Mouse (Mus musculus) heart, embryonic 10.5 days (tissue): ENCODE results near the gene Ttll5. TPM values are rescaled to one million over a fixed set of nuclear protein-coding genes. Genes with fewer than 3 reads are reported as not detected.

ENCODE experiments used
- DNase-seq: peaks from one replicate; pipeline ENCODE4 v3.0.0-alpha.2; 2017; ENCODE audit warnings: low spot score
- H3K27ac ChIP-seq: fragments of 300-500 bp; sonication (generic); 2 replicates; pipeline ENCODE4 v1.5.1; 2016; ENCODE audit warnings: mild to moderate bottlenecking
- H3K27me3 ChIP-seq: fragments of 300-500 bp; sonication (generic); 2 replicates; pipeline ENCODE4 v1.6.1; 2016; ENCODE audit warnings: mild to moderate bottlenecking; ENCODE audit not compliant: poor library complexity, insufficient read depth, severe bottlenecking
- H3K36me3 ChIP-seq: fragments of 300-500 bp; sonication (generic); 2 replicates; pipeline ENCODE4 v1.6.1; 2016; ENCODE audit warnings: mild to moderate bottlenecking, moderate library complexity
- H3K4me1 ChIP-seq: fragments of 300-500 bp; sonication (generic); 2 replicates; pipeline ENCODE4 v1.6.1; 2016; ENCODE audit warnings: mild to moderate bottlenecking
- H3K4me3 ChIP-seq: fragments of 300-500 bp; sonication (generic); 2 replicates; pipeline ENCODE4 v1.5.1; 2016; ENCODE audit warnings: mild to moderate bottlenecking, moderate library complexity
- H3K9me3 ChIP-seq: fragments of 300-500 bp; sonication (generic); 2 replicates; pipeline ENCODE4 v1.6.1; 2016; ENCODE audit warnings: mild to moderate bottlenecking, moderate library complexity
- WGBS: fragments of 180-500 bp; shearing (Covaris S2); methylation state at CpG from one replicate; pipeline ENCODE4 v1.1.7; 2016; 5-methylcytosine and 5-hydroxymethylcytosine counted together
- polyA plus RNA-seq: library from polyadenylated mRNA; unstranded; fragments of >200 nt; fragmentation: Nextera tagmentation; extraction: Ambion mirVana; gene quantifications from 2 replicates; pipeline ENCODE4 v1.2.1, GENCODE M21; 2016

The Ttll5 gene
- polyA plus RNA-seq, 1 experiment from 2014 or later = 14.9 TPM

DNA sequence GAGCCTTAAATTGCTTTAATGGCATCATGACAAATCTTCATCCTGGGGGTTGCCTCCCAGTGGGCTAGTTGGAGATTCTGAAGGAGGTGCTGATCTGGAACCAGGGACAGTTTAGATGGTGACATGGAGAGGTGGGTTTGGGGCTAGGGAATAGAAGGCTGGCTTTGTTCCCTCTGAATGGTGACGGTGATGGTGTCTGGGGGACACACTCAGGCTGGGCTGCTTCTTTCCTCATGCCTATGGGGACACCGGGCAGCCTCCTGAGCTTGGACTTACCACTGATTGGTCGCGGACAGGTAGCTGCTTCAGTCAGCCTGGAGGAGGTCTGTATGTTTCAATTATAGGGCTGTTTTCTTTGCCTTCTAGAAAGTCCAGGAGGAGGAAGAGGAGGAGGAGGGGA is 12.8 kb upstream of the Ttll5 start:
- H3K4me3 ChIP-seq = no peak overlapping the region
- H3K27ac ChIP-seq = no peak overlapping the region
- 88% methylated on average over 4 of the region's 4 CpGs for WGBS
- no peak for DNase-seq
- peaks cover 42% of the 10 kb centered on the region for H3K4me1 ChIP-seq
- peaks cover 48% of the 10 kb centered on the region for H3K36me3 ChIP-seq
- H3K27me3 ChIP-seq = no peaks in the 10 kb centered on the region
- H3K9me3 ChIP-seq = no peaks in the 10 kb centered on the region

DNA sequence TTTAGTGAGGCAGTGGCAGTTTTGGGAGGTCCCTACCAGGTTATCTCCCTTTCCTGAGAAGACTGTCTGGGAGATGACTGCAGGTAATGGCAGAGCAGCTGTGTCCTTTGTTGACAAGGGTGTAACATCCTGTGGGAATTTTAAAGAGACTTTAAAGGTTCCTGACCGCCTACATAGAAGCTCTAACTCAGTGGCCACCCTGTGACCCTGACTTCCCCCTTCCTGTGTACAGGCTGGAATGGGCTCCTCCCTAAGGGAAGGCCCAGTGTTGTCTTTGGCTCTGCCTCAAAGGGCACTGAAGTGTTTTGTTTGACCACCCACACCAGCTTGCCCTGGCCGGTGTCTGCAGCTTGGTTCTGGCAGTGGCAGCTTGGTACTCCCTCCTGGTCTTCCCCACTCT is 10.9 kb upstream of the Ttll5 start:
- peak overlapping the region; percentile 53; the same call in 1 of the 2 replicates for H3K27ac ChIP-seq
- peak; percentile 80 for DNase-seq
- WGBS = 63% methylated on average over 2 of the region's 2 CpGs
- no peak overlapping the region for H3K4me3 ChIP-seq
- H3K9me3 ChIP-seq = no peaks in the 10 kb centered on the region
- H3K4me1 ChIP-seq = peaks cover 53% of the 10 kb centered on the region
- H3K36me3 ChIP-seq = peaks cover 63% of the 10 kb centered on the region
- H3K27me3 ChIP-seq = no peaks in the 10 kb centered on the region

DNA sequence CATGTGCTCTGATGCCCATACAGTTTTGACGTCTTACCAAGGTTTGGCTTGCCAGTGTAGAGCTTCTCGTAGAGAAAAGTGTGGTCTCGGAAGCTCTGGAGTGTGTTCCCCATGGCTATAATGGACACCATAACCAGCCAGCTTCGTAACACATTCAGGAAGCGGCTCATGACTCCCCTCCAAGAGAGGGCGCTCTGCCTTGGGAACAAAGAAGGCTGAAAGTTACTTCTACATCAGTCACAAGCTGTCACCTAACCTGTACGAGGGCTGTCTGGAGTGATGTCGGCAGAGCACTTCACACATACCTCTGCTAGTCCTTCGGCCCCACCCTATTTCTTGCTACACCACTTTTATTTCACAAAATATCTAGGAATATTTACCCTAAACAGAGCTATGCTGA is 2.4 kb upstream of the Ttll5 start:
- no peaks in the 10 kb centered on the region for H3K27me3 ChIP-seq
- no peaks in the 10 kb centered on the region for H3K9me3 ChIP-seq
- peaks cover 56% of the 10 kb centered on the region for H3K4me1 ChIP-seq
- H3K4me3 ChIP-seq = no peak overlapping the region
- WGBS = 82% methylated on average over 9 of the region's 9 CpGs
- no peak for DNase-seq
- no peak overlapping the region for H3K27ac ChIP-seq
- H3K36me3 ChIP-seq = peaks cover 43% of the 10 kb centered on the region

DNA sequence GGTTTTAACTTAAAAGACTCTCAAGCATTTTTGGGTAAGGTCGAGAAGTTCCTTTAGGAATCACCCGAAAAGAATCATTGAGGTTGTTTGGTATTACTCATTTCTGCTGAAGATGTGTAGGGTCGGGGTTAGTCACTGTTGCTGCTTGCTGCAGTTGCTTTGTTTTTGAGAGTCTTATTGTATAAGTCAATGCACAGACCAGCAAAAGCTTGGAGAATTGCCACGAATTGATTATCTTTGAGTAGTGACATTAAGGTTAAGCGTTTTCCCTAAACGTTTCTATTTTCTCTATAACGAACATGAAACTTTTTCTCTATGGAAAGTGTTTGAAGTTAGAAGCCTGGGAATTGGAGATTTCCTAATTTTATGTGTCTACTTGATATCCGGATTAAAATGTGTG is 902 bp downstream of the Ttll5 start:
- H3K27me3 ChIP-seq = no peaks in the 10 kb centered on the region
- WGBS = 12% methylated on average over 8 of the region's 8 CpGs
- DNase-seq = no peak

DNA sequence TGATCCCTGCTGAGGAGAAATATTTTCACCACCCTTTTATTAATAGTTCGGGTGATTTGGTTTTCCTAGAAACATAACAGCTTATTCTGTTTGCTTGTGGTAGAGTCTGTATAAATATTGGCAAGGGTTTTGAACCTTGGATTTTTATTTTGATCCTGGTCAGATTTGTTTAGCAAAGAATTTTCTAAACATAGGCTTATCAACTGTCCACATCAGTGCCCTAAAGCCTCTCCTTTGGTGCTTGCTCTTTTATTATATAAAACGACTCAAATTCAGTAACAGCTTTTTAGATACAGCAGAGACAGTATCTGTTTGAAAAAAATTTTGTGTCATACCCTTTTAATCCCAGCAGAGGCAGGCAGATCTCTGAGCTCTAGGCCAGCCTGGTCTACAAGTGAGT is 1.4 kb downstream of the Ttll5 start:
- peaks cover 54% of the 10 kb centered on the region for H3K36me3 ChIP-seq
- no peaks in the 10 kb centered on the region for H3K27me3 ChIP-seq
- H3K27ac ChIP-seq = no peak overlapping the region
- H3K9me3 ChIP-seq = no peaks in the 10 kb centered on the region
- DNase-seq = no peak
- peaks cover 28% of the 10 kb centered on the region for H3K4me1 ChIP-seq
- WGBS = 78% methylated on average over 2 of the region's 2 CpGs
- H3K4me3 ChIP-seq = peak overlapping the region; percentile 91

More for the DNA sequence above, 902 bp downstream of the Ttll5 start:
- H3K4me1 ChIP-seq = peaks cover 28% of the 10 kb centered on the region
- peak overlapping the region; percentile 91 for H3K4me3 ChIP-seq
- peak overlapping the region; percentile 97 for H3K27ac ChIP-seq
- H3K36me3 ChIP-seq = peaks cover 50% of the 10 kb centered on the region
- H3K9me3 ChIP-seq = no peaks in the 10 kb centered on the region

DNA sequence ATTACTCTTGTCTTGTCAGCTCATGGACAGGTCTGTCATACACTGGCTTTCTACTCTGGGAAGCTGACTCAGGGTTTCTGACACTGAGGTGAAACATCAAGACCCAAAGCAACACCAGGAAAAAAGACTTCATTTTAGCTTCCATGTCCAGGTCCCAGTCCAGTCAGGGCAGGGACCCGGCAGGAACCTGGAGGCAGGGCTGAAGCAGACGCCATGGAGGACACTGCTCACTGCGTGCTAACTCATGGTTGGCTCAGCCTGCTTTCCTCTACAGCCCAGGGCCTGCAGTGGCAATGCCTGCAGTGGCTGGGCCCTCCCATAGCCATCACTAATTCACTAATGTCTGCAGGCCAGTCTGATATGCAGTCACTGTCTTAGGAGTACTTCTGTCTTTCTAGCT is 4.4 kb downstream of the Ttll5 start:
- DNase-seq = peak; percentile 68
- Histone ChIP-seq H3K36me3 (peaks cover 65% of the 10 kb centered on the region), H3K27ac (no peak overlapping the region), H3K9me3 (no peaks in the 10 kb centered on the region), H3K27me3 (no peaks in the 10 kb centered on the region), H3K4me3 (no peak overlapping the region), H3K4me1 (peaks cover 8% of the 10 kb centered on the region)
- WGBS = 94% methylated on average over 3 of the region's 3 CpGs

DNA sequence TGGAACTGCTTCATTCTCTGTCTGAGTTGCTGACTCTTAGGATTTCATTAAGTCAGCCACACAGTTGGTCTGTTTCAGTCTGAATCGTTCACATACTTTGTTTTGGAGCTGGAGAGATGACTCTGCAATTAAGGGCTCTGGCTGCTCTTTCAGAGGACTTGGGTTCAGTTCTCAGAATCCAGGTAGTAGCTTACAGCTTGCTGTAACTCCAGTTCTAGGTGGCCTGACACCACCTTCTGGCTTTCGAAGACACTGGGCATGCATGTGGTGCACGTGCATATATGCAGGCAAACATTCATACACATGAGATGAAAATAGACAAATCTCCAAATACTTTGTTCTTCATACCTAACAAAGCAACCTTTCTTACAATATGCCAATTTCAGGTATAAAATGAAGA is 5.4 kb downstream of the Ttll5 start:
- Histone ChIP-seq H3K4me3 (no peak overlapping the region), H3K4me1 (peaks cover 6% of the 10 kb centered on the region; the same call in 1 of the 2 replicates), H3K36me3 (peaks cover 70% of the 10 kb centered on the region), H3K9me3 (no peaks in the 10 kb centered on the region), H3K27me3 (no peaks in the 10 kb centered on the region), H3K27ac (no peak overlapping the region)
- DNase-seq = peak; percentile 59
- WGBS = 90% methylated on average over 3 of the region's 3 CpGs

DNA sequence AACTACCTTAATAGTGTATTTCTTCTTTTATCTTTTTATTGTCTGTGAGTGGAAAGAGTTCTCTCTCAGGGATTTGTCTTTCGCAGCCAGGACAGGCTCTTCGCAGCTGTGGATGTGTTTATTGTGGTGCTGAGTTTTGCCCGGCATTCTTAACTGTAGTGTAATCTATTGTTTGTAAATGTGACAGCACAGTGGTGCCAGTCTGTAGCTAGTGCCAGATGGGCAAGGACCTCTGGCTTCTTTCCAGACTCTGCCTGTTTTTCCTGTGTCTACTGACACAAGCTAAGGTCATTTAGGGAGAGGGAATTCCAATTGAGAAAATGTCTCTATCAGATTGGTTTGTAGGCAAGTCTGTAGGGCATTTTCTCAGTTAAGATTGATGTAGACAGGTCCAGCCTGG is 6.2 kb downstream of the Ttll5 start:
- H3K9me3 ChIP-seq = no peaks in the 10 kb centered on the region
- peaks cover 2% of the 10 kb centered on the region; the same call in 1 of the 2 replicates for H3K4me1 ChIP-seq
- no peak overlapping the region for H3K4me3 ChIP-seq
- H3K36me3 ChIP-seq = peaks cover 70% of the 10 kb centered on the region
- H3K27me3 ChIP-seq = no peaks in the 10 kb centered on the region
- no peak overlapping the region for H3K27ac ChIP-seq
- DNase-seq = peak; percentile 33
- WGBS = 89% methylated on average over 3 of the region's 3 CpGs

DNA sequence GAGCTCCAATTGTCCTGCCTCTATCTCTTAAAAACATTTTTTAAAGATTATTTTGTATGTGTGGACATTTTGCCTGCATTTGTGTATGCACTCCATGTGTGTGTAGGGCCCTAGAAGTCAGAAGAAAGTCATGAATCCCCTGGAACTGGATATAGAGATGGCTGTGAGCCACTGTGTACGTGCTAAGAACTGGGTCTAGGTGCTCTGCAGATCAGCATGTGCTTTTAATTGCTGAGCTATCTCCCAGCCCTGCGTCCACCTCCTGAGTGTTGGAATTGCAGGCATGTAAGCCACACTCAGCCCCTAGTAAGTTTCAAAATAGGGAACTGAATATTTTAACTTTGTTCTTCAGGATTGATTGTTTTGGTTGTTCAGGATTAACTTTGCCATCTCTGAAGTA is 10.1 kb downstream of the Ttll5 start:
- Histone ChIP-seq H3K27me3 (no peaks in the 10 kb centered on the region), H3K4me1 (no peaks in the 10 kb centered on the region), H3K27ac (no peak overlapping the region), H3K4me3 (no peak overlapping the region), H3K36me3 (peaks cover 41% of the 10 kb centered on the region), H3K9me3 (no peaks in the 10 kb centered on the region)
- no peak for DNase-seq
- 73% methylated on average over 2 of the region's 2 CpGs for WGBS

DNA sequence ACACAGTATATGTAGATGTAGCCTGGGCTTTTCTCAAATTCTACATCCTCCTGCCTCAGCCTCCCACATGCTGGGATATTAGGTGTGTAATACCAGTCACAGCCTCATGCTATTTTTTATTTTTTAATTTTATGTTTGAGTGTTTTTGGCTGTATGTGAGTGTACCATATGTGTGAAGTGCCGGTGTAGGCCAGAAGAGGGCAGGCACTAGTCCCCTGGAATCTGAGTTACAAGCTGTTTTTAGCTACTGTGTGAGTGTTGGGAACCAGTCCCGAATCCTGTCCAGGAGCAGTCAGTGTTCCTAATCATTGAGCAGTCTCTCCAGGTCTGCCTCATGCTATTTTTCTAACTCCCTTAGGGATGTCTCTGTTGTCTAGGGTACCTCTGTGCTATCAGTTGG is 13.3 kb downstream of the Ttll5 start:
- Histone ChIP-seq H3K4me1 (peaks cover 8% of the 10 kb centered on the region), H3K9me3 (no peaks in the 10 kb centered on the region), H3K27ac (no peak overlapping the region), H3K36me3 (peaks cover 16% of the 10 kb centered on the region; the same call in 1 of the 2 replicates), H3K4me3 (no peak overlapping the region), H3K27me3 (no peaks in the 10 kb centered on the region)
- WGBS = 85% methylated on average over 2 of the region's 2 CpGs
- DNase-seq = no peak

DNA sequence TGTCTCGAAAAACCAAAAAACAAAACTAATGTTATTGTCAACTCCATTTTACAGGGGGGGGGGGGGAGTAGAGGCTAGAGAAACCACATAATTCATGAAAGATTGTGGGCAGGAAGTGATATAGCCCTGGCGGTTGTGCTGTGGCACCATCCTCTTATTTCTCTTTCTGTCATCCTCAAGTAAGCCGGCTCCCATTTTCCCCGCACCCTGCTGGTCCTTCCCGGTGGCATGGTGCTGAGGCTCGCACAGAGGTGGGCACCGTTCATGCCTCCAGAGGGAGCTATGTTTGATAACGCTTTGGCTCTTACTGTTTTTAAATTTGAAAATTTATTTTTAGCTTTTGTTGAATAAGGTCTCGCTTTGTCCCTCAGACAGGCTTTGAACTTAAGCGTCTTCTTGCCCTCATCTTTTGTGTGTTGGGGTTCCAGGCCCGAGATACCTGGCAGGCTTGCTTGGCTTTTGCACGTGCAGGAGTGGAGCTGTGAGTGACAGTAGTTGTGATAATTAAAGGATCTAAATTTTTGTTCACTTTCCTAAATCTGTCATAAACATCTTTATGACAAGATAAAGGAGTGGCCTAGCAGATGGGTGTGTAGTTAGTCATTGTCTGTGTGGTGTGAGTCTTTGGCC is 15.0 kb downstream of the Ttll5 start:
- Histone ChIP-seq H3K9me3 (no peaks in the 10 kb centered on the region), H3K4me1 (peaks cover 8% of the 10 kb centered on the region), H3K27me3 (no peaks in the 10 kb centered on the region), H3K4me3 (no peak overlapping the region), H3K27ac (no peak overlapping the region), H3K36me3 (peaks cover 12% of the 10 kb centered on the region; the same call in 1 of the 2 replicates)
- DNase-seq = no peak
- 89% methylated on average over 12 of the region's 12 CpGs for WGBS

DNA sequence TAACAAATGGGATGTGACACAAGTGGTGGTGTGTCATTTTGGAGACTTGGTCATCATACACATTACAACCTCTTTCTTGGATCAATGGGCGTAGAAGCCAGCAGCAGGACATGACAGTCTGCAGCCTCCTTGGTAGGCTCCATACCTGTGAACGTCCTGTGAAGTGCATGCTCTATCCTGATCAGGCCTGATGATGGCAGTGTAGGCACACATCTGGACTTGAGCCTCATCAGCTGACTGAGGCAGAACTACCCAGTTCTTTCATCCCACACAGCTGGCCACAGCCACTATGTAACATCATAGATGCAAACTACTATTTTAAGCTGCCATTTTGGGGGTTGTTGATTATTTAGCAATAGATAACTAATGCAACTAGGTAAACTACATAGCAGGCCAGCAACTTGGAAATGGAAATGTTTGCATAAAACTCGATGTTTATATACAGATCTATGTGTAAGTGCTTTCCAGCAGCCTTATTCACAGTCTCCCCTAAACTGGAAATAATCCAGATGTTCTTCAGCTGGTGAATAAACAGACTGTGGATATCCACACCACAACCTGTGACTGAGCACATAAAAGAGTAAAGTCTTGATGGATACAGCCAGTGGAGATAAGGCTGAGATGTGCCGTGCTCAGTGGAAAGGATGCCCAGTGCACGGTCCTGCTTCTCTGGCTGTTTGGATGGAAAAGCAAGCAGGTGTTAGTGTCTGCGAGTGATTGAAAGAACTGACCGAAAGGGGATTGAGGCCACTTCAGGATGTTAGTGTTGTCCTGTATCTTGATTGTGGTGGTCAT is 23.9 kb downstream of the Ttll5 start:
- Histone ChIP-seq H3K9me3 (no peaks in the 10 kb centered on the region), H3K36me3 (peaks cover 25% of the 10 kb centered on the region), H3K4me3 (no peak overlapping the region), H3K27ac (no peak overlapping the region), H3K27me3 (no peaks in the 10 kb centered on the region), H3K4me1 (no peaks in the 10 kb centered on the region)
- 82% methylated on average over 7 of the region's 7 CpGs for WGBS
- DNase-seq = peak; percentile 69

DNA sequence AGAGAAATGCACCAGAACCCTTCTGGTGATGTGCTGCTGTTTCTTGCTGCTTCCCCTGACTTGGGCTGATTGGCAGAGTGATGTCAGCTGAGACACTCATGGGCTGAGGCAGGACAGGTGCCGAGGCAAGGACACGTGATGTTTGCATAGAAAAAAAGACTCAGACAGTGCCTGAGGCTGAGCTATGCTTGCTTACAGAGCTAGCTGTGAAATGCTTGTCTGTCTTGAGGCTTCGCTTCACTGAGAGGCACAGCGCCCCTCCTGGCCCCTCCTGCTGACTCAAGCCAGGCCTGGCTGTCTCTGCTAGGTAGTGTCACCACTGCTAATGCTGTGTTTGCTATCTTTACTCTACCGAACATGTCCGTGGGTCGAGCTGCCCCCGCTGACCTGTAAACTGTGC is 26.2 kb downstream of the Ttll5 start:
- Histone ChIP-seq H3K9me3 (no peaks in the 10 kb centered on the region), H3K4me1 (no peaks in the 10 kb centered on the region), H3K4me3 (no peak overlapping the region), H3K36me3 (peaks cover 21% of the 10 kb centered on the region; the same call in 1 of the 2 replicates), H3K27me3 (no peaks in the 10 kb centered on the region), H3K27ac (no peak overlapping the region)
- WGBS = 84% methylated on average over 8 of the region's 8 CpGs
- DNase-seq = peak; percentile 72
